Comparison of ENCODE assay signal across 12 mouse cellular contexts in the genomic region with DNA sequence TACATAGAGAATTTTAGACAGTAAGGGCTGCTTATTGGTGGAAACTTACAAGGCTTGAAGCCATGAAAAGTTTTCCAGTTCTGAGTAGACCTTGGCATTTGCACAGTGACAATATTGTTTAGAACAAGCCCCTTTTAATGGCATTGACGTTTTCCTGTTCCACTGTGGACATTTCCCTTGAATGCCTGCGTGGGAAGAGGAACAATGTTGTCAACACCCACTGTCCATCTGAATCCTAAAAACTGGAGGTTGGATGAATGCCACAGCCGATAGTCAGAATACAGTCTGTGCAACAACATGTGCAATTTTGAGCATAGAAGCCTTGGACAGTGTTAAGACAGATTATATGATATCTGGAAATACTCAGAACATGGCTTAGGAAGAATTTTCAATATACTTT.
DNase-seq lines count a peak whose midpoint lies in the region; ATAC-seq lines count a peak whose summit lies in the region.
"Had no signal": no experiment of that assay in that cellular context is flagged by ENCODE, and none has a peak within 500 bp of the region (broad histone marks: within the 10 kb centered on the region; RNA-seq: fewer than 3 reads in every experiment).

No protein-coding gene starts in this region.

- no peaks in the 10 kb centered on the region for H3K27me3 ChIP-seq in intestine, embryonic 16.5 days (replicated peaks; ENCODE audit: control insufficient read depth, insufficient read depth, low read length)
- H3K27me3 ChIP-seq: embryonic facial prominence, embryonic 13.5 days; lung, embryonic 15.5 days had no signal

- DNase-seq in kidney, postnatal 10 days = peak; percentile 24
- DNase-seq in kidney, adult 9 months = no peak
- DNase-seq in testis, postnatal 14 days (ENCODE audit: low spot score) = peak; percentile 24
- DNase-seq in testis, postnatal 10 days (ENCODE audit: low spot score) = no peak
- peak; percentile 61 for DNase-seq in layer of hippocampus, adult 11-12 months (ENCODE audit: low spot score)
- no peak for DNase-seq in natural killer cell, adult 2 months (ENCODE audit: low spot score in 2 of 2)
- DNase-seq: cerebellum, postnatal 25 days; thymus, adult 2 months had no signal

- no peak overlapping the region for H3K4me3 ChIP-seq in intestine, embryonic 16.5 days (ENCODE audit: low read length)
- H3K4me3 ChIP-seq: embryonic facial prominence, embryonic 13.5 days; lung, embryonic 15.5 days had no signal

- no peaks in the 10 kb centered on the region for H3K9me3 ChIP-seq in intestine, embryonic 16.5 days (ENCODE audit: control insufficient read depth, low read length)
- H3K9me3 ChIP-seq: embryonic facial prominence, embryonic 13.5 days; lung, embryonic 15.5 days had no signal

- no peak for ATAC-seq in intestine, embryonic 16.5 days
- ATAC-seq: forebrain, embryonic 14.5 days had no signal

- H3K4me1 ChIP-seq in intestine, embryonic 16.5 days (ENCODE audit: control insufficient read depth, insufficient read depth, low read length) = peaks cover 8% of the 10 kb centered on the region; the same call in 1 of the 2 replicates

- H3K36me3 ChIP-seq in intestine, embryonic 16.5 days (ENCODE audit: control insufficient read depth, insufficient read depth, low read length) = no peaks in the 10 kb centered on the region
- H3K36me3 ChIP-seq: embryonic facial prominence, embryonic 13.5 days; lung, embryonic 15.5 days had no signal

- no peak overlapping the region for H3K27ac ChIP-seq in intestine, embryonic 16.5 days (ENCODE audit: low read length)
- H3K27ac ChIP-seq: embryonic facial prominence, embryonic 13.5 days had no signal

- no peak overlapping the region for H3K9ac ChIP-seq in intestine, embryonic 16.5 days (ENCODE audit: low read depth, low read length)
- H3K9ac ChIP-seq: embryonic facial prominence, embryonic 13.5 days; lung, embryonic 15.5 days had no signal

- WGBS in intestine, embryonic 16.5 days = 40% methylated on average over 3 of the region's 3 CpGs

- no peak overlapping the region for H3K4me2 ChIP-seq in intestine, embryonic 16.5 days (ENCODE audit: low read depth, low read length)
- H3K4me2 ChIP-seq: embryonic facial prominence, embryonic 13.5 days; lung, embryonic 15.5 days had no signal

Comparison
In these comparisons a context has a peak if more than half of its experiments do, and no peak if none do; other contexts are left out.
1. DNase-seq: peak in kidney, postnatal 10 days (single experiment), testis, postnatal 14 days (single experiment) and layer of hippocampus, adult 11-12 months (single experiment); none in kidney, adult 9 months (single experiment), testis, postnatal 10 days (single experiment) and natural killer cell, adult 2 months (0 of 2).